Mouse (Mus musculus): ENCODE measurements around the gene Tmem167b. TPM values are rescaled to one million over a fixed set of nuclear protein-coding genes. Genes with fewer than 3 reads are reported as not detected.

Gene Tmem167b
- total RNA-seq, 2 experiments from 2014 or later, result 17.7 to 19.7 TPM

DNA sequence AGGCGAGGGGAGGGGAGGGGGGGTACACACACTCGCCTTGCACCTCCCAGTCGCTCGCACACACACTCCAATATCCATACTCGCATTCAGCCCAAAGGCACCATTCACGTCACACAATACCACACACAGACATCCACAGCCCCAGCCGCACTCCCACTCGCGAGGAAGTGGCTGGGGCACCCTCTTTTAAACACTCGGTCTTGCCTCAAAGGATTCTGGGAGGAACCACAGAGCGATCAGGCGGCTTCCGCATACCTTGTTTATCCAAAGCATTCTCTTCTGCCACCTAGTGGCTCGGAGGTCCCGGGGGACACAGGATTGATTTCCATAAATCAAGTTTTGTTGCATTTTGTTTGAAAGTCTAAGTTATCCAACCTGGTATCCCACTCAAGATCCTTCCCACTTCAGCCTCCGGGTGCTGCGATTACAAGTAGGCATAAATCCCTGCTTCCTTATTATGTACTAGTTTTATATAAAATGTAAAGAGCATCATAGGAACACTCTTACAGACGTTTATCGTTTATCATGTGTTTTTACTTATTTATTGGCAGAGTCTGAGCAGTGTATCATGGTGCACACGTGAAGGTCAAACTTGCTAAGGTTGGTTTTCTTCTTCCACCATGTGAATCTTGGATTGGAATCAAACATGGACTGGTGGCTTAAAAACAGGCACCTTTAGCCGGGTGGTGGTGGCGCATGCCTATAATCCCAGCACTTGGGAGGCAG is 7.5 kb downstream of the Tmem167b start:
- intact Hi-C loops (cut with DNase I; ENCODE audit: low total_unique reads), result no loop called here
- peak; percentile 91 for DNase-seq

DNA sequence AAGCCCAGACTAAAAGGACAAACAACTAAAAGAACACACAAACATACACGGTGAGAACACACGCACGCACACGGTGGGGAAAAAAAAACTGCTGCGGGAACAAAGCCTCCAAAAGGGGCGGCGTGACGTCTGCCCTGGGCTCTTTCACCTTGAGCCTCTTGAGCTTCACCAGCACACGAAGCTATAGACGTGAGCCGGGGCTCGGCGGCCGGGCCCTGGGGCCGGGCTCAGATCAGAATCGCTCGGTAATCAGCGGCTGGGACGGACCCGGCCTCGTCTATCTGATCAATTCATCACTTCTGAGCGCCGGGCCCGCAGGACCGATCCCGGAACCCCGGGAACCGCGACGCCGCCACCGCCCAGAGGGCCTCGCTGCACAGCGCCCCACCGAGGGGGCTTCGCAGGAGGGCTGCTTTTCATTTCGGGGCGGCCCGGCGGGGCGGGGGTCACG is 8.1 kb downstream of the Tmem167b start:
- DNase-seq, result no peak

DNA sequence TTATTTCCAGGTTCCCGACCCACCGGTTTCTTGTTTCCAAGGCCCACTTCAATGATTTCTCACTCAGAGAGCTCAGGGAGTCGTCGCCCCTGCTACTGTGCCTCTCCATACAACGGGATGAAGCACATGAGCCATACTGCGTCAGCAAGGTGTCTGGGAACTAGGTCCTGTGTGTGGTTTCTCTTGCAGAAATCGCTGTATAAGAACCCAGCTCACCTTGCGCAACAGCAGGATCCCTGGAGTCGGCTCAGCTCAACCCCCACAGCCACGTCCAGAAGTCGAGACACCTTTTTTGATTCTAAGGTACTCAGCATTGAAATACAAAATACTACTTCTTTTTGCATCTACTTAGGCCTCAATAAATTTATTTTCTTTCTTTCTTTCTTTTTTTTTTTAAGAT is 20.0 kb downstream of the Tmem167b start:
- intact Hi-C loops (cut with DNase I; ENCODE audit: low total_unique reads), result no loop called here
- no peak for DNase-seq

More for the DNA sequence above, 8.1 kb downstream of the Tmem167b start:
- intact Hi-C loops (cut with DNase I; ENCODE audit: low total_unique reads), result no loop called here

DNA sequence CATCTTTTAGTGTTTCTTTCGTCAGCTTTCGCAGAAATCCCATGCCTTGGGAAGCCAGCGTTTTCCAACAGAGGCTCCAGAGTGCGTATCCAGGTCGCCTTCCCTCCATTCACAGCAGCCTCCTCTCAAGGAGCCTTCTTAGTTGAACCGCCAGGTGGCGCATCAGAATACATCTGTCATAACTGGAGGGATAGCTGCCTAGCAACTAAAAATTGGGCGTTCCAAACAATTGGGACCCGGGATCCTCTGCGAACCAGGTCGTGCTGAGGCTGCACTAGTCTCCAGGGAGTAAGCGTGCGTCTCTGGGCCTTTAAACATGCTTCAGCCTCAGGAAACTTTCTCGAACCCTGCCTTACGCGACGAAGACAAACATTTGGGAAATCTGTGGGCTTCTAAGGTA is 25.0 kb downstream of the Tmem167b start:
- intact Hi-C loops (cut with DNase I; ENCODE audit: low total_unique reads), result no loop called here
- peak; percentile 82 for DNase-seq

DNA sequence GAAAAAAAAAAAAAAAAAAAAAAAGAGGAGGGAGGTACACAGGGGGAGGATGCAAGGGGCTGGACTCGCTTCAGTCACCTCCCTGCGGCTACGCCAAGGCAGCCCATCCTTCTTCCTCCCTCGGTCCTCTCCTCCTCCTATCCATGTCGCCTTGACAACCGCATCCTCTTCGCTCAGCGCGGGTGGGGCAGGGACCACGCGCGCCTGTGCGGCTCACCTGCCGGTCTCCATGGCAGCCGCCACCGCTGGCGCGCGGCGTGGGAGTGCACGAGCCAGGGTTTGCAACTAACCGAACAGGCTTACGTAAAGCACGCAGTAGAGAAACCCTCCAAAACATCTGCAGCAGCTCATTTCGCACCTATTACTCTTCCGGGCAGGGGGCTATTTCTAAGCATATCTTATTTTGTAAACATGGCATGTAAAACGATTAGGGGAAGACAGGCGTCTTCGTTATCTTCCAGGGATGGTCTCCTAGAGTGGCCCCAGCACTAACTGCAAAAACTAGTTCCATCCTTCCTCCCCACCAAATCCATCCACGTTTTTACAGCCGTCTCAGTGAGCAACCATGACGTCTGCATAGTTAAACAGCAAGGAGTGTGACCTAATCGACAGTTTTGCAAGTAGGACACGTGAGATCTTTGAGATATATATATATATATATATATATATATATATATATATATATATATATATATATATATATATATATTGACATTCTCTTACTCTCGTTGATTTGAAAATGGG is 25.6 kb downstream of the Tmem167b start, which contains the start of gene 5330417C22Rik:
TSS of gene 5330417C22Rik (minus strand) at position 20 of the 744 bp plus-strand sequence.
- peak; percentile 16 for DNase-seq
- intact Hi-C loops (cut with DNase I; ENCODE audit: low total_unique reads), result no loop called here

DNA sequence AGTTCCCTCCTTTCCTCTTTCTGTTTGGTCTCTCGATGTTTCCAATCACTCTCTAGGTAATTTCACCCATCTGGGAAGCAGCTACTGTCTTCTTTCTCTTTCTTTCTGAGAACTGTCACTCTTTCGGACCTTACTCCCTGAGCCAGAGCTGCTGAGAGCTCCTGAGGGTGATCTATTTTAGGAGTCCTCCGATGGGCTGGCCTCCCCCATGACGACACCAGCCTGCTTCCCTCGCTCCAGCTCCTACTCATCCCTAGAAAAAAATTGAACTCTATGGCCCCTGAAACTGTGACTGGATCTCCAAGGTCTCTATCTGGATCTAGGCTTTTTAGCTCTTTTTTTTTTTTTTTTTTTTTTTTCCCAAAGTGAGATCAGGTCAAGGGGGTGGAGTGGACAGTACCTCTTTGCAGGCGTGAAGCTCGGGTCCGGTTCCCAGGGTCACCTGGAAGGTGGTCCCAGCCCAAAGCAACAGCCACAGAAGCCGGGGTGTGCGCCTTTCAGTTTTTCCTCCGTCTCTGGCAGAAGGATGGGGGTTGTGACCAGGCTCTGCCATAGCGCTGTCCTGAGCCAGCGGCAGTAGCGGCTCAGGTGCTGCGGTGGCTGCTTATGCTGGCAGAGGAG is 26.3 kb downstream of the Tmem167b start:
- intact Hi-C loops (cut with DNase I; ENCODE audit: low total_unique reads), result no loop called here
- DNase-seq, result no peak

DNA sequence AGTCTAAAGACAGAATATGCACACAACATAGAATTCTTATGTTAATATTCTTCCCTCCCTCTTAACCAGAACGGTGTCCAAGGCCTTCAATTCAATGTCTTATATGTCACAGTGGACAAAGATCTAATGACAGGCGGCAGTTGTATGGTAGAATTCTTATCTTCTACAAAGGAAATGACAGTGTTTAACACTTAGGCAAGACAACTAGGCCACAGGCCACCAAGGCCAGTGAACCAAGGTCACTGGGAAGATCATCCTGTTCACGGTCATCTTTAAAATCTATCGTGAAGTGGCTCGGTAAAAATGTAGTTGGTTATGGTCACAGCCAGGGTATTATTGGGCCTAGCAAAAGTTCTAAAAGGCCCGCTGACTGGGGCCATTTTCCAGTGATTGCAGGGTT is 28.3 kb downstream of the Tmem167b start, which contains the start of gene 1700013F07Rik:
TSS of gene 1700013F07Rik (plus strand) at position 200 of the 400 bp plus-strand sequence.
- intact Hi-C loops (cut with DNase I; ENCODE audit: low total_unique reads), result no loop called here
- DNase-seq, result no peak

DNA sequence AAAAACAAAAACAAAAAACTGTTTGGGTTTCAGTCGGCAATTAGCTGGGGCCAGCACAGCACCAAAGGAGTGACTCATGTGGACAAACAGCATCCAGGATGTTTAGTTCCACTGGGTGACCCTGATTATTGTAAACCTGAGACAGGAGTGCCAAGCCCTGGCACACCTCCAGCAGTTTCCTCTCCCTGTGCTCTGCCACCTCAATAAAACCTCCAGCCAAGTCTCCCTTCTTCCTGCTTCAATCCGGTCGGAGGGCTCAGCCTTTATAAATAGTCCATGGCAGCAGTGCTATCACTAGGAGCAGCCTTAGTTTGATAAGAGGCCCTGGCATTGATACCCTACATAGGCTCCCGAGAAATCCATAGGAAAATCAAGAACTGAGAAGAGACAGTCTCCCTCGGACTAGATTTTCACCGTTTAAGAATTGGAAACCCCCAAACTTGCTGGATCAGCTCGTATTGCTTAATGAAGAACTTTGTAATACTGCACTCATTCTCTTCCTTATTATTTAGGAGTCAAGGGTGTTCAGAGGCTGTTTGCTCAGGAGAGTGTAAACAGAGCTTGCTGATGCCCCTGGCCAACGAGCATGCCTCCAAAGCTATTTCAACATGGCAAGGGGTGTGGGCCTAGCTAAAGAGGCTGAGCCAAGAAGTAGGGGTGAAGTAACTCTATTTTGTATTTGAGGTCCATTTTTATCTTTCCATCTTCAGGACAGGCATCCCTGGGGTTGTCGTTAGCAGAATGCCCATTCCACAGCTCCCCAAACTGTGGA is 29.0 kb downstream of the Tmem167b start:
- intact Hi-C loops (cut with DNase I; ENCODE audit: low total_unique reads), result no loop called here
- DNase-seq, result no peak

DNA sequence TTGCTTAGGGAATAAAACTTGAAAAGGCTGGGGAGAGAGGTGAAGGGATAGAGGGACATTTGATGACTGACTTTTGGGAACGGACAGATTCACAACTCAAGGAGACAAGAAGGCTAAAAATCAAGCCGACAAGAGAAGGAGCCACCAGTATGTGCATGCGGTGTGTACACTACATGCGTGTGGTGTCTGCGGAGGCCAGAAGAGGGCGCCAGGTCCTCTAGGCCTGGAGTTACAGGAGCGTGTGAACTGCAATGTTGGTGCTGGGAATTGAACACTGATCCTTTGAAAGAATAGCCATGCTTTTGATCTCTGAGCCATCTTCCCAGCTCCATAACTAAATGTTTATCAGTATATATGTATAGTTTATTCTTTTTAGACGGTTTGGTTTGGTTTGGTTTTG is 33.8 kb downstream of the Tmem167b start:
- DNase-seq, result no peak
- intact Hi-C loops (cut with DNase I; ENCODE audit: low total_unique reads), result no loop called here

DNA sequence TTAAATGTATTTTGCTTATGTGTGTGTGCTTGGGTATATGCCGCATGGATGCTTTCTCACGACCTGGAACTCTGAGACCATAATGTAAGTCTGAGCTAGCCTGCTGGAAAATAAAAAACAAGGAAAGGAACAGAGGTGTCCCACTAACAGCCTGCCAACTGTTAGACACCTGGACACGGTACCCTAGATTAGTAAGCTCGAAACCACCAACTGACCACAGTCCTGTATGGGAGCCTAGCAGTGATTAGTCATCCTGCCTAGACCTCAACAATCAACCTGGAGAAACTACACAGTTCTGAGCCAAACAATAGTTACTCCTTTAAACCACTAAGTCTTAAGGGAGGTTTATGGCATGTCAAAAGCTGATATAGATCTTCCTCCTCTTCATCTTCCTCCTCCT is 38.9 kb downstream of the Tmem167b start:
- DNase-seq, result no peak
- intact Hi-C loops (cut with DNase I; ENCODE audit: low total_unique reads), result no loop called here

DNA sequence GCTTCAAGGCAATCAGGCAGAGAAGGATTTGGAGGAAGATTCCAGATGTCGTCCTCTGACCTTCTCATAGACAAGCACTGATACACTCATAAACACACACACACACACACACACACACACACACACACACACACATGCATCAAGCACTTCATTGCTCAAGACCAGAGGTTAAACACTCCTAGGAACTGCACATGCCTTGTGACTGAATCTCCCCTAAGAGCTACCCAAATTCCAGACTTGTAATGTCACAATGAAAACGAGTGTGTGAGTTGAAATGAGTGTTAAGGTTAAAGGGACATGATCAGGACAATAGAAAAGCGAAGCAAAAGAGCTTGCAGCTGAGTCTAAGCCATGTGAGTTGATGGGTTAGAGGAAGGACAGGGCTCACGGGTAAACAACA is 44.0 kb downstream of the Tmem167b start:
- no peak for DNase-seq
- intact Hi-C loops (cut with DNase I; ENCODE audit: low total_unique reads), result no loop called here

DNA sequence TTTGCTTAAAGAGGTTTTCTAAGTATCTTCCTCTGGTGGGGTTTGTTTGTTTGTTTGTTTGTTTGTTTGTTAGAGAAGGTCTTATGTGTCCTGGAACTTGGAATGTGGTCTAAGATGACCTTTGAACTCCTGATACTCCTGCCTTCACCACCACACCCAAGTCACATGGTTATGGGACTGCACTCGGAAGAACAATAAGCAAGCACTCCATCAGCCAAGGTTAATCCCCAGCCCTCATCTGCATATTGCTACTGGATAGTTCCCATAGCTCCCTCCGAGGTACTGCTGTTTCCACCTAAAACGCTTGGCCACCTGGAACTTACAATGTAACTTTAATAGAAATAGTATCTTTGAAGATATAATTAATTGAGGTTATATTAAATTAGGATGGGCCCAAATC is 48.8 kb downstream of the Tmem167b start:
- DNase-seq, result no peak
- intact Hi-C loops (cut with DNase I; ENCODE audit: low total_unique reads), result no loop called here

DNA sequence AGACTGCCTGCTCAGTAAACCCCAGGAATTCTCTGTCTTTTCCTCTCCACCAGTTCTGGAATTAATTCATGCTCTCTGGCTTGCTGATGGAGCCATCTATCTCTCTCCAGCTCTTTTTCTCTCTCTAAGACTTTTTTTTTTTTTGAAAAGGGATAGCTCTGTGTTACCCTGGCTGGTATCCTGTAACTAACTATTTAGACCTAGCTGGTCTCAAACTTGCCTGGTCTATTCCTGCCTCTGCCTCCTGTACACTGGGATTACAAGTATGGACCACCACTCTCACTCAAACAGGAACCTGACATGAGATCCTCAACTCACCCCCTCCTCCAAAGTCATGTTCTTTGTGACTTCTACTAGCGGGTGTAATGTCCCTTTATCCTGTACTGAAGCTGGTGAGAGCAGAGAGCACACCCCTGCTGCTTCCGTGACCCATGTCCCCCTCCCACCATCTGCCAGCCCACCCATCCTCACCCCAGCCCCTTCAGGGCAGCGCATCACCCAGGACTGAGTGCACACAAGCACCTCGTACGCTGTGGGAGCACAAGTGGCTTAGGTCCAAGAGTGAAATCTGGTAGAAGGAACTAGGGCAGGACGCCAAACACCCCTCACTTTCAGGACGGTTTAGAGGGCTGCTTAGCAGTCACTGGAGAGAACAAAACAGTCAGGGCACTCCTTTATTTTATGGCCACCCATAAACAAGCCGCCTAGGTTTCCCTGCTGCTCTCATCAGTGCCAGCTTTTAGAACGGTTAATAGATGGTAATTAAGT is 51.4 kb downstream of the Tmem167b start:
- intact Hi-C loops (cut with DNase I; ENCODE audit: low total_unique reads), result no loop called here
- DNase-seq, result no peak

DNA sequence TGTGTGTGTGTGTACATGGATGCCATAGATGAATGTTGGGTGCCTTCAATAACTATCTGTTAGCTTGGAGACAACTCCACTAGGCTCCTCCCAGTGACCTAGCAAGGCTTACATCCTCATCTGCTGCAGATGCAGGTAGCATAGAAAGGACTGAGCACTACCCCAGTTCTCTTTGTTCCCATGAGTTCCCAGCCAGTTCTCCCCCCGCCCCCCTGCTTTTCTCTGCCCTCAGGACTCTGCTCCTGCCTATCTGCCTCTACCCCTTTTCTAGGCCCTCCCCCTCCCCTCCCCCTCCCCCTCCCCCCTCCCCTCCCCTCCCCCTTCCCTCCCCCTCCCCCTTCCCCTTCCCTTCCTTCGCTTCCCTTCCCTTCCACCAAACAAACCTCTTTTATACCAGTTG is 52.1 kb downstream of the Tmem167b start:
- DNase-seq, result no peak
- intact Hi-C loops (cut with DNase I; ENCODE audit: low total_unique reads), result no loop called here

DNA sequence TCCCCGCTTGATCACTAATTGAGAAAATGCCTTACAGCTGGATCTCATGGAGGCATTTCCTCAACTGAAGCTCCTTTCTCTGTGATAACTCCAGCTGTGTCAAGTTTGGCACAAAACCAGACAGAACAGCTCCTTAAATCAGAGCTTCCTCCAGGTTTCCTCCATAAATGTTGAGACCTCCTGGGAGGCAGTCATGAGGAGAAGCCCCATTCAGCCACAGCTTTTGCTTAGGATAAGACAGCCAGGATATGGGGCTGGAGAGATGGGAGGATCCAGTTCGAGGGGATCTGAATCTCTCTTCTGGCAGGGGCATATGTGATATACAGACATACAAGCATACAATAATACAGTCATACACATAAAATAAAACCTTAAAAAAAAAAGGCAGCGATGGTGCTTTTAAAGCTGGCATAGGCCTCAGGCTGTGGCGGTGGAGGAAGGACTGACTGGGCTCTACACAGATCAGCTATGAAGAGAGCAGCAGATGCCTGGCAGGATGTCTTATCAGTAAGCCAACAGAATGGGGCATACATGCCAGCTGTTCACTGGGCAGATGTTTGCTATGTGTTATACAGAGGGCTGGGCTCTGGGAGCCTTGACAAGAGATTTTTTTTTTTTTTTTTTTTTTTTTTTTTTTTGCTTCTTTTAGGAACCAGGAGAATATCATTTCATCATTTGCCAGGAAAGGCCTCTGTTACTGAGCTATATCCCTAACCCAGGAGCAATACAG is 53.4 kb downstream of the Tmem167b start:
- no peak for DNase-seq
- intact Hi-C loops (cut with DNase I; ENCODE audit: low total_unique reads), result no loop called here

All from gastrocnemius, postnatal 14 days (tissue).